Mouse (Mus musculus): Measurements from ENCODE around the gene AW011738. TPM values are rescaled to one million over a fixed set of nuclear protein-coding genes. Genes with fewer than 3 reads are reported as not detected.
A peak's percentile ranks its signal among the peaks of the same experiment; 100 is the strongest.

AW011738 gene
- polyA plus RNA-seq, 1 experiment = 1.9 TPM

- under 1% methylated on average over 48 of the region's 48 CpGs for WGBS
Observed at GRCm38 (mm10) chr4:156234701-156235213, 31.7 kb downstream of the AW011738 start, which contains the start of gene Plekhn1. TSS of gene Plekhn1 (minus strand) at chr4:156234857.

DNA sequence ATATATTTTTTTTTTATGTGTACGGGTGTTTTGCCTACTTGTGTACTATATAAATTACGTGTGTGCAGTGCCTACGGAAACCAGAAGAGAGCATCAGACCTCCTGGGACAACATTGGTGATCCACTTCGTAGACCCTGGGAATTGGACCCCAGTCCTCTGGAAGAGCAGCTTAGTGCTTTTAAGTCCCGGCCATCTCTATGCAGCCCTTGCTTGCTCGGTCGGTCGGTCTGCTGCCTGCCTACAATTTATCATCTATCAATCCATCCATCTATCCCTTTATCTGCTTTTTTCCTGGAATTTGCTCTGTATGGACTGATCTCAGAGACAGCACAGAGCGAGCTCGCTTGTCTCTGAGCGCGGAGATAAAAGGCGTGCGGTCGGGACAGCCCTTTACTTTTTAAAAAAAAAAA is 32.3 kb downstream of the AW011738 start:
- WGBS = 1% methylated on average over 15 of the region's 15 CpGs
- DNase-seq (ENCODE audit: low read depth, low spot score) = no peak

More at GRCm38 (mm10) chr4:156234701-156235213, 31.7 kb downstream of the AW011738 start, which contains the start of gene Plekhn1:
- DNase-seq (ENCODE audit: low read depth, low spot score) = no peak

DNA sequence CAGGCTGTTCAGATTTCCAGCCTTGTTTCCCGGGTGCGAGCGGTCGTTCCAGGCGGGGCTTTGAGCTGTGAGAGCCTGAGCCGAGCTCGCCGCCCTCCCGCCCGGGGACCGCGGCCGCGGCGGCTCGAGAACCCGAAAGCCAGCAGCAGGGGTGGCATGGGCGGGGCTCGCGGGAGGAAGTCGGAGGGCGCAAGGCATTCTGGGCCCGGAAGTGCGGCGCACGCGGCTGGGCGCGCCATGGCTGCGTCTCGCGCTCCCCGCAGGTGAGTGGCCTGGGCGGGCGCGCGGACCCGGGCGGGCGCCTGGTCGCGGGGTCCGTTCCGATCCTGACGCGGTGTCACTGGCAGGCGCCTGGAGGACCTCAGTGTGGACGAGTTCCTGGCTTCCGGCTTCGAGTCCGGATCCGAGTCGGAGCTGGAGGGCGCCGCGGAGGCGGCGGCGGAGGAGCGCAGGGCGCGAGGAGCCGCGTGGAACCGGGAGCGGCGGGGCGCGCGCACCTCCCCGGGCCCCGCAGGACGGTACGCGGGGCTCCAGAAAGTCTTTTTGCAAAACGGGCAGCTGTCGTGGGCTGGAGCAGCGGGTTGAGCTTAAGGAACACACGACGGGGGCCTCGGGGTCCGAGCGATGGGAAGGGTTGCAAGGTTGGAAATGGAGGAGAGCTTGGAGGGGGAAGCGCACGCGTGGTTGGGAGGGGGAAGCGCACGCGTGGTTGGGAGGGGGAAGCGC is 32.9 kb downstream of the AW011738 start, which contains the start of gene Noc2l:
TSS of gene Noc2l (plus strand) at position 203 of the 726 bp plus-strand sequence.
- under 1% methylated on average over 89 of the region's 90 CpGs for WGBS
- peak; percentile 67 for DNase-seq (ENCODE audit: low read depth, low spot score)

GRCm38 (mm10) chr4:156236651-156237447 is 33.7 kb downstream of the AW011738 start:
- DNase-seq (ENCODE audit: low read depth, low spot score) = no peak
- 19% methylated on average over 58 of the region's 60 CpGs for WGBS

- WGBS = 45% methylated on average over 11 of the region's 11 CpGs
- DNase-seq (ENCODE audit: low read depth, low spot score) = no peak
Observed at GRCm38 (mm10) chr4:156249567-156249966, 46.5 kb downstream of the AW011738 start.

DNA sequence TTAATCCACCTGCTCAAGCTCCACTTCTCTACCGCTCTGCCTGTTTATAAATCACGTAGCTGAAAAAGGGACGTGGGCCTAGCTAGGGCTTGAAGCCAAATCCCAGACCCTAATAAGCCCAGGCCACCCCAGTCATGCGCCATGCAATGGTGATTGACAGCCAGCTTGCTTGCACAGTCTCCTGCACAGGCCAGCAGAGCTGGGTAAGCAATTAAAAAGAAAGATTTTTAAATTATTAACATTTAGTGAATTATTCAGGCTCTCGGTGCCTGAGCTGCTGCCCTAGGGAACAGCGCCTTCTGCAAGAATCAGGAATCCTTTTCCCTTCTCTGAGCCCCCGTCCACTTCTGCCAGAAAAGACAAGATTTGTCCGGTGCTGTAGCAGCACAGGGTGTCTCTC is 48.0 kb downstream of the AW011738 start:
- 62% methylated on average over 8 of the region's 8 CpGs for WGBS
- no peak for DNase-seq (ENCODE audit: low read depth, low spot score)

DNA sequence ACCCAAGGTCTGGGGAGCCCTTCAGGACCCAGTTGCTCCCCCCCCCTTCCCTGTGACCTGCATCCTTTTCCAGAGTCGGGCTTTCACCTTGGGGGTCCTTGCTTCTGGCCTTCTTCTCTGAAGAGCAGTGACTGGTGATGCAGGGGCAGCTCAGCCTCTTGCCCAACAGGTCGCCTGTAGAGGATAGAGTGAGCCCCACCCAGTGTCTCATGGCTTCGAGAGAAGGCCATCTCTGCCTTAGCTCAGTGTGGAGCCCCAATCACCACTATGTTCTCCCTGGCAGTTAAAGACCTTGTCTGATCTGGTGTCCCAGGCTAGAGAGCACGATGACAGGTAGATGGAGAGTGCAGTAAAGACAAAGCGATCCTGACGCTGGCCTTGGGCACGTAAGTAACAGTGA is 49.0 kb downstream of the AW011738 start:
- WGBS = 31% methylated on average over 7 of the region's 7 CpGs
- DNase-seq (ENCODE audit: low read depth, low spot score) = no peak

DNA sequence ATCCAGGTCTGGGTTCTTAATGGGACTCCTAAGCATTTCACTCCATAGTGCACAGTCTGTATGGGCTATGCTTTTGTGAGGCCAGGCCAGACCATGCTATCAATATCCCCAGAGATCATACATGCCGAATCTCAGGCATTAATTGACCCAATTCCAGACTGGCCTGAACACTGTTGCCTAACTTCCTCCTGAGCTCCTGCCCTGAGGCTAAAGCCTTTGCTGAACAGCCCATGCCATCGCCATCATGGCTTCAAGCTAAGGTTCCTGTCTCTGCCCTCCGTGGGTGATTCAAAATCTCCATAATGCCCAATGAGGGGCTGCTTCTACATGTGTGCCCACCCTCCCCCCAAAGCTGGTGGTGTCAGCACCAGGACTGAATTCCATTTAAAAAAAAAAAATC is 49.5 kb downstream of the AW011738 start:
- 37% methylated on average over 3 of the region's 3 CpGs for WGBS
- no peak for DNase-seq (ENCODE audit: low read depth, low spot score)

DNA sequence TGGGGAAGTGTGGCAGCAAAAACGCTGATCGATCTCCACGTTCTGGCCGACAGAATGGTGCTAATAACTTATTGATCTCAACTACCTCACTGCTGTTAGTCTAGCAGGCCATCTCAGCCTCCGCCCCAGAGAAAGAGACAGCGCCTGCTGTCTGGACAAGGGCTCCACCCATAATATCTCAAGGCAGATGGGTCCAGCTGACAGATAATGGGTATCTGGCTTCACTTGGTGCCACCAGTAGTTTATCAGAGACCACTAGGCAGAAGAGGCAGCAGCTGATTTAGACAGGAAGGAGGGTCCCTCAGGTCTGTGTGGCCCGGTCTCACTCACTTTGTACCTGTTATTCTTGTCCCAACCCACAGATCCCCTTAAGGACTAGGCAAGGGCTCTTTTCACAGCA is 49.9 kb downstream of the AW011738 start:
- no peak for DNase-seq (ENCODE audit: low read depth, low spot score)
- 53% methylated on average over 7 of the region's 7 CpGs for WGBS

GRCm38 (mm10) chr4:156254361-156255077 is 51.4 kb downstream of the AW011738 start:
- no peak for DNase-seq (ENCODE audit: low read depth, low spot score)
- WGBS = 8% methylated on average over 30 of the region's 30 CpGs

Other genes starting within 250 kb of the AW011738 start
- gene C1qtnf12, start 241.0 kb upstream of the AW011738 start, polyA plus RNA-seq (2012; rRNA removed) = 77.0 and 151 TPM in 2 replicates
- 5.9 and 6.0 TPM in 2 replicates for gene B3galt6, start 210.7 kb upstream of the AW011738 start, polyA plus RNA-seq (2012; rRNA removed)
- gene Sdf4, start 210.4 kb upstream of the AW011738 start, polyA plus RNA-seq (2012; rRNA removed) = 77.4 and 77.7 TPM in 2 replicates
- 7.4 and 8.8 TPM in 2 replicates for gene Tnfrsf4, start 189.5 kb upstream of the AW011738 start, polyA plus RNA-seq (2012; rRNA removed)
- gene Tnfrsf18, start 177.1 kb upstream of the AW011738 start, polyA plus RNA-seq (2012; rRNA removed) = 5.9 and 6.6 TPM in 2 replicates
- gene Ttll10, start 143.9 kb upstream of the AW011738 start, polyA plus RNA-seq (2012; rRNA removed) = 6.6 and 9.2 TPM in 2 replicates
- gene 9430015G10Rik, start 93.3 kb upstream of the AW011738 start, polyA plus RNA-seq (2012; rRNA removed) = 17.1 and 21.9 TPM in 2 replicates
- 0.22 and 0.25 TPM in 2 replicates for gene Rnf223, start 72.8 kb upstream of the AW011738 start, polyA plus RNA-seq (2012; rRNA removed)
- 50.8 and 87.5 TPM in 2 replicates for gene Agrn, start 5.8 kb upstream of the AW011738 start, polyA plus RNA-seq (2012; rRNA removed)
- 31.7 and 56.0 TPM in 2 replicates for gene Isg15, start 2.5 kb upstream of the AW011738 start, polyA plus RNA-seq (2012; rRNA removed)
- gene Perm1, start 12.6 kb downstream of the AW011738 start, polyA plus RNA-seq (2012; rRNA removed) = 0.14 and 0.20 TPM in 2 replicates
- gene Plekhn1, start 31.6 kb downstream of the AW011738 start, polyA plus RNA-seq (2012; rRNA removed) = 35.2 and 48.1 TPM in 2 replicates
- 65.2 and 67.2 TPM in 2 replicates for gene Noc2l, start 32.7 kb downstream of the AW011738 start, polyA plus RNA-seq (2012; rRNA removed)
- gene Samd11, start 52.4 kb downstream of the AW011738 start, polyA plus RNA-seq (2012; rRNA removed) = 0.06 and 0.30 TPM in 2 replicates
- gene Vmn2r-ps159, start 127.8 kb downstream of the AW011738 start, polyA plus RNA-seq (2012; rRNA removed) = not detected in 2 replicates

Data from large intestine, adult 2 months (tissue).